Mouse (Mus musculus): ENCODE data around the gene Cox4i2. TPM values are rescaled to one million over a fixed set of nuclear protein-coding genes. Genes with fewer than 3 reads are reported as not detected.

Gene Cox4i2
- total and polyA plus RNA-seq, 2 experiments from 2014 or later, result 17.0 to 29.9 TPM

DNA sequence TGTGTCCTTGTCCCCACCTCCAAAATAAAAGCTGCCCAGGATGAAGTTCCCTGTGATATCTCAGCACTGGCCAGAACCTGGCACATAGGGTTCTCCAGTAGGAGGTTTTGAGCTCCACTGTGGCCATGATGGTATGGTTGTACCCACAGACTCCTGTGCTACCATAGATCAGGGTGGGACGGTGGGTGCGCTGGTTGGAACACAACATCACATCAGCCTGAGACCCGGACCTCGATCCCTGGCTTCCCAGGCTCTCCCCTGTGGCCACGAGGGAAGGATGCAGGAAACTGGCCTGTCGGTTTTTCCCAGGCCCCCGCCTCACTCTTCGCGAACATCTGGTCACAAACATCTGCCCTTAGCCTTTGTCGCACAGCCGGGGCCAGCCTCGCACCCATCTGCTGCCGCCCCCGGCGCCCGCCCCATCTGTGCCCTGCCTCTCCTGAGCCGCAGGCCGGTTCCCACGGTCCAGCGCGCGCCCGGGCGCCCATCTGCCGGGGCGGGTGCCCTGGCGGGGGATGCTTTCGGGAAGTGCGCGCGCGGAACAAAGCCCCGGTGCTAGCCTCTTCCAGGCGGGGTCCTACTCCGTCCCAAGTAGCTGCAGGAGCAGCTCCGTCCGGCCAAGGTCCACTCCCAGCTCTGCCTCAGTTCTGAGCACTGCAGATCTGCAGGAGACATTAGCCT lies 30.2 kb upstream of the Cox4i2 start:
- Histone ChIP-seq H3K9me3 (replicated peaks; ENCODE audit: control insufficient read depth, low read length) (no peaks in the 10 kb centered on the region), H3K4me1 (ENCODE audit: control insufficient read depth, insufficient read depth) (peaks cover 7% of the 10 kb centered on the region; the same call in 1 of the 2 replicates), H3K9ac (replicated peaks; ENCODE audit: low read depth, low read length) (peak overlapping the region; percentile 52; the same call in 1 of the 2 replicates), H3K27ac (ENCODE audit: low read depth) (peak overlapping the region; percentile 67), H3K27me3 (ENCODE audit: control insufficient read depth, insufficient read depth, low read length) (no peaks in the 10 kb centered on the region), H3K36me3 (replicated peaks; ENCODE audit: control insufficient read depth, insufficient read depth, low read length) (no peaks in the 10 kb centered on the region), H3K4me3 (ENCODE audit: low read depth, low read length) (peak overlapping the region; percentile 28), H3K4me2 (ENCODE audit: low read depth, low read length) (peak overlapping the region; percentile 51)
- WGBS, result 2% methylated on average over 37 of the region's 37 CpGs
- peak; percentile 67 for ATAC-seq (ENCODE audit: insufficient read depth, low read depth)
- no peak for DNase-seq (ENCODE audit: low spot score)
- peak; percentile 49; the same call in 1 of the 2 replicates for TF ChIP-seq EP300 (IDR thresholded peaks at IDR 0.05; ENCODE audit: low read depth)
- TF ChIP-seq CTCF (IDR thresholded peaks at IDR 0.05; ENCODE audit: low read depth), result no peak

- Histone ChIP-seq H3K4me3 (ENCODE audit: low read depth, low read length) (peak overlapping the region; percentile 28), H3K27ac (ENCODE audit: low read depth) (peak overlapping the region; percentile 67), H3K27me3 (ENCODE audit: control insufficient read depth, insufficient read depth, low read length) (no peaks in the 10 kb centered on the region), H3K36me3 (replicated peaks; ENCODE audit: control insufficient read depth, insufficient read depth, low read length) (no peaks in the 10 kb centered on the region), H3K4me2 (ENCODE audit: low read depth, low read length) (peak overlapping the region; percentile 51), H3K4me1 (ENCODE audit: control insufficient read depth, insufficient read depth) (peaks cover 12% of the 10 kb centered on the region; the same call in 1 of the 2 replicates), H3K9me3 (replicated peaks; ENCODE audit: control insufficient read depth, low read length) (no peaks in the 10 kb centered on the region), H3K9ac (replicated peaks; ENCODE audit: low read depth, low read length) (peak overlapping the region; percentile 52; the same call in 1 of the 2 replicates)
- TF ChIP-seq CTCF (IDR thresholded peaks at IDR 0.05; ENCODE audit: low read depth) (no peak), EP300 (IDR thresholded peaks at IDR 0.05; ENCODE audit: low read depth) (no peak)
- no peak for DNase-seq (ENCODE audit: low spot score)
- 67% methylated on average over 3 of the region's 3 CpGs for WGBS
- no peak for ATAC-seq (ENCODE audit: insufficient read depth, low read depth)
Observed at GRCm38 (mm10) chr2:152724332-152724723, 29.6 kb upstream of the Cox4i2 start.

- Histone ChIP-seq H3K27me3 (ENCODE audit: control insufficient read depth, insufficient read depth, low read length) (no peaks in the 10 kb centered on the region), H3K9ac (replicated peaks; ENCODE audit: low read depth, low read length) (no peak overlapping the region), H3K36me3 (replicated peaks; ENCODE audit: control insufficient read depth, insufficient read depth, low read length) (no peaks in the 10 kb centered on the region), H3K4me3 (ENCODE audit: low read depth, low read length) (no peak overlapping the region), H3K4me2 (ENCODE audit: low read depth, low read length) (no peak overlapping the region), H3K27ac (ENCODE audit: low read depth) (peak overlapping the region; percentile 67; the same call in 1 of the 2 replicates), H3K4me1 (ENCODE audit: control insufficient read depth, insufficient read depth) (peaks cover 22% of the 10 kb centered on the region), H3K9me3 (replicated peaks; ENCODE audit: control insufficient read depth, low read length) (no peaks in the 10 kb centered on the region)
- no peak for TF ChIP-seq EP300 (IDR thresholded peaks at IDR 0.05; ENCODE audit: low read depth)
- no peak for TF ChIP-seq CTCF (IDR thresholded peaks at IDR 0.05; ENCODE audit: low read depth)
- ATAC-seq (ENCODE audit: insufficient read depth, low read depth), result no peak
- WGBS, result 83% methylated on average over 15 of the region's 15 CpGs
- no peak for DNase-seq (ENCODE audit: low spot score)
Observed at GRCm38 (mm10) chr2:152725178-152725750, 28.7 kb upstream of the Cox4i2 start.

GRCm38 (mm10) chr2:152726213-152726612 lies 27.8 kb upstream of the Cox4i2 start:
- 89% methylated on average over 6 of the region's 6 CpGs for WGBS
- Histone ChIP-seq H3K27me3 (ENCODE audit: control insufficient read depth, insufficient read depth, low read length) (no peaks in the 10 kb centered on the region), H3K4me3 (ENCODE audit: low read depth, low read length) (no peak overlapping the region), H3K9ac (replicated peaks; ENCODE audit: low read depth, low read length) (no peak overlapping the region), H3K36me3 (replicated peaks; ENCODE audit: control insufficient read depth, insufficient read depth, low read length) (no peaks in the 10 kb centered on the region), H3K4me2 (ENCODE audit: low read depth, low read length) (no peak overlapping the region), H3K4me1 (ENCODE audit: control insufficient read depth, insufficient read depth) (peaks cover 22% of the 10 kb centered on the region), H3K27ac (ENCODE audit: low read depth) (peak overlapping the region; percentile 77), H3K9me3 (replicated peaks; ENCODE audit: control insufficient read depth, low read length) (no peaks in the 10 kb centered on the region)
- no peak for DNase-seq (ENCODE audit: low spot score)
- no peak for ATAC-seq (ENCODE audit: insufficient read depth, low read depth)
- no peak for TF ChIP-seq CTCF (IDR thresholded peaks at IDR 0.05; ENCODE audit: low read depth)
- no peak for TF ChIP-seq EP300 (IDR thresholded peaks at IDR 0.05; ENCODE audit: low read depth)

GRCm38 (mm10) chr2:152726751-152727335 lies 27.1 kb upstream of the Cox4i2 start:
- Histone ChIP-seq H3K27ac (ENCODE audit: low read depth) (peak overlapping the region; percentile 77), H3K4me1 (ENCODE audit: control insufficient read depth, insufficient read depth) (peaks cover 22% of the 10 kb centered on the region), H3K4me3 (ENCODE audit: low read depth, low read length) (no peak overlapping the region), H3K4me2 (ENCODE audit: low read depth, low read length) (no peak overlapping the region), H3K27me3 (ENCODE audit: control insufficient read depth, insufficient read depth, low read length) (no peaks in the 10 kb centered on the region), H3K9me3 (replicated peaks; ENCODE audit: control insufficient read depth, low read length) (no peaks in the 10 kb centered on the region), H3K36me3 (replicated peaks; ENCODE audit: control insufficient read depth, insufficient read depth, low read length) (no peaks in the 10 kb centered on the region), H3K9ac (replicated peaks; ENCODE audit: low read depth, low read length) (no peak overlapping the region)
- WGBS, result 47% methylated on average over 6 of the region's 6 CpGs
- DNase-seq (ENCODE audit: low spot score) (no peak), ATAC-seq (ENCODE audit: insufficient read depth, low read depth) (no peak)
- no peak for TF ChIP-seq EP300 (IDR thresholded peaks at IDR 0.05; ENCODE audit: low read depth)
- no peak for TF ChIP-seq CTCF (IDR thresholded peaks at IDR 0.05; ENCODE audit: low read depth)
